10 mouse cellular contexts compared by ENCODE assay signal in genomic region chr1:150307599-150307998, GRCm38 (mm10). TPM values are rescaled to one million over a fixed set of nuclear protein-coding genes. Genes with fewer than 3 reads are reported as not detected.
DNase-seq lines count a peak whose midpoint lies in the region; ATAC-seq and TF ChIP-seq lines count a peak whose summit lies in the region.
"Had no signal": no experiment of that assay in that cellular context is flagged by ENCODE, and none has a peak within 500 bp of the region (broad histone marks: within the 10 kb centered on the region; RNA-seq: fewer than 3 reads in every experiment).

No protein-coding gene starts in this region.

- H3K27me3 ChIP-seq in liver, embryonic 14.5 days (ENCODE audit: control insufficient read depth, insufficient read depth, low read length), result no peaks in the 10 kb centered on the region
- H3K27me3 ChIP-seq: limb, embryonic 15.5 days had no signal

- H3K4me1 ChIP-seq in liver, embryonic 14.5 days (replicated peaks; ENCODE audit: control insufficient read depth in 2 of 2, insufficient read depth in 2 of 2, low read length in 1 of 2), result no peaks in the 10 kb centered on the region
- H3K4me1 ChIP-seq: limb, embryonic 15.5 days had no signal

- no peak for TF ChIP-seq EP300 in liver, embryonic 14.5 days (IDR thresholded peaks at IDR 0.05; ENCODE audit: low read depth)

- H3K9me3 ChIP-seq in liver, embryonic 14.5 days (ENCODE audit: control insufficient read depth, low read length), result no peaks in the 10 kb centered on the region
- H3K9me3 ChIP-seq: limb, embryonic 15.5 days had no signal

- H3K36me3 ChIP-seq in liver, embryonic 14.5 days (replicated peaks; ENCODE audit: control insufficient read depth, insufficient read depth, low read depth), result no peaks in the 10 kb centered on the region
- H3K36me3 ChIP-seq: limb, embryonic 15.5 days had no signal

- WGBS in liver, embryonic 14.5 days (ENCODE audit: insufficient replicate concordance), result 44% methylated on average over 1 of the region's 1 CpGs

- peak; percentile 51; the same call in 1 of the 2 replicates for TF ChIP-seq CTCF in liver, embryonic 14.5 days (IDR thresholded peaks at IDR 0.05; ENCODE audit: low read depth)

- H3K9ac ChIP-seq in liver, embryonic 14.5 days (replicated peaks), result no peak overlapping the region
- H3K9ac ChIP-seq: limb, embryonic 15.5 days had no signal

- no peak overlapping the region for H3K27ac ChIP-seq in liver, embryonic 14.5 days
- H3K27ac ChIP-seq: limb, embryonic 15.5 days had no signal

- no peak for ATAC-seq in liver, embryonic 14.5 days (ENCODE audit: insufficient read depth)

- intact Hi-C loops in left cerebral cortex, postnatal 25 days (cut with DNase I), result loop anchor here (5.0 kb wide), 1 partner anchor 475 kb away; no protein-coding TSS in a partner anchor

- H3K4me2 ChIP-seq in liver, embryonic 14.5 days (ENCODE audit: low read depth), result no peak overlapping the region
- H3K4me2 ChIP-seq: limb, embryonic 15.5 days had no signal

- H3K4me3 ChIP-seq in liver, embryonic 14.5 days (ENCODE audit: insufficient read depth in 1 of 2, low read depth in 2 of 2, low read length in 2 of 2), result no peak overlapping the region
- H3K4me3 ChIP-seq: limb, embryonic 15.5 days had no signal

- DNase-seq in adrenal gland, postnatal 10 days, result peak; percentile 13
- no peak for DNase-seq in adrenal gland, adult 8-10 months
- peak; percentile 14 to 28 for DNase-seq in left cerebral cortex, postnatal 25 days (ENCODE audit: low spot score in 2 of 2)
- DNase-seq in left cerebral cortex, adult 11 months (ENCODE audit: low spot score), result no peak
- peak; percentile 50 for DNase-seq in brain, adult 2 months (ENCODE audit: low read depth, low spot score)
- DNase-seq in liver, embryonic 14.5 days (ENCODE audit: low read depth in 3 of 3, low spot score in 3 of 3), result peak in 1 of 3 experiments; percentile 1
- no peak for DNase-seq in spleen, postnatal 36 days (ENCODE audit: low spot score in 2 of 2)
- no peak for DNase-seq in cerebellum, postnatal 36 days

RNA-seq across cellular contexts. Expression of gene Pdc, which starts 11.6 kb away (rescaled TPM):
- total RNA-seq in adrenal gland, postnatal 10 days (2021), result not detected
- not detected for total RNA-seq in adrenal gland, adult 8-10 months (2022)
- not detected for total RNA-seq in left cerebral cortex, postnatal 25 days (2021)
- not detected in 2 replicates for polyA plus RNA-seq in liver, embryonic 14.5 days (2012; rRNA removed)
- not detected in 2 replicates for polyA plus RNA-seq in liver, embryonic 14.5 days (2014; fragmentation: Nextera tagmentation; extraction: Ambion mirVana)
- polyA plus RNA-seq: limb, embryonic 15.5 days; stomach, embryonic 16.5 days had no signal

Comparison
In these comparisons a context has a peak if more than half of its experiments do, and no peak if none do; other contexts are left out.
1. DNase-seq: peak in adrenal gland, postnatal 10 days (single experiment), left cerebral cortex, postnatal 25 days (2 of 2) and brain, adult 2 months (single experiment); none in adrenal gland, adult 8-10 months (single experiment), left cerebral cortex, adult 11 months (single experiment), spleen, postnatal 36 days (0 of 2) and cerebellum, postnatal 36 days (0 of 2).